Mouse (Mus musculus): ENCODE results near the gene Msrb3.

DNA sequence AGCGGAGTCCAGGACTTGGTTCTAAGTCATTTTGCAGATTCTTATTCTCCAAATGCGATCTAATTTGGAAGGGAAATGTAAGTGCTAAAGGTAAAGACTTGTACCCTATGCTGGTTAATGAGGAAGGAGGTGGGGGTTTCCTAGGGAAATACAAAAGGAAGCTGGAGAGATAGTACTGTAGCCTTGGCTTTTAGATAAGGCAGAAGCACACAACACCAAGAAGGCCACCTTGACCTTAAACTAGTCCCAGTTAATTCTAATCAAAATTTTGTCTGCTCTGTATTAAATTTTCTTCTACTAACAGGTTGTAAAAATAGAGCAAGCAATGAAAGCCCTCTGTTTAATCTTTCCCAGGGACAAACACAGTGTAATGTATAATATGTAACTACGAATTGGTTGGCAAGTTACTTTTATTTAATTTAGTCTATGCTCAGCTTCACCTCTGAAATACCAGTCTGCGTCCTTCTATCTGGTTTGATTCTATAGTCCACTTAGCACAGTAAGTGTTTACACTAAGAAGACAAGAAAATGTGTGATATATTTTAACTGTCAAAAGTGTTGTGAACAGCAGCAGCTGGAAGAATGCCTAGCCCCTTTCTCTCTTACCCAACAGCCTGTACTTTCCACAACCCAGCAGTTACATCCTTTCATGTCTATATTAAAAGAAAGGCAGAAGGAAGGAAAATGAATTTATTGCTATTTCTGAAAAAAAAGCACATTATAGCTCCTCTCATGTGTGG is 87.9 kb downstream of the Msrb3 start:
- TF ChIP-seq CTCF (IDR thresholded peaks at IDR 0.05) (no peak), EP300 (IDR thresholded peaks at IDR 0.05) (no peak)

Data from lung, postnatal 0 days (tissue).